Mouse (Mus musculus): ENCODE data around the gene 4930519G04Rik. TPM values are rescaled to one million over a fixed set of nuclear protein-coding genes. Genes with fewer than 3 reads are reported as not detected.

4930519G04Rik gene
- polyA plus RNA-seq, 1 experiment from 2014 or later = not detected

DNA sequence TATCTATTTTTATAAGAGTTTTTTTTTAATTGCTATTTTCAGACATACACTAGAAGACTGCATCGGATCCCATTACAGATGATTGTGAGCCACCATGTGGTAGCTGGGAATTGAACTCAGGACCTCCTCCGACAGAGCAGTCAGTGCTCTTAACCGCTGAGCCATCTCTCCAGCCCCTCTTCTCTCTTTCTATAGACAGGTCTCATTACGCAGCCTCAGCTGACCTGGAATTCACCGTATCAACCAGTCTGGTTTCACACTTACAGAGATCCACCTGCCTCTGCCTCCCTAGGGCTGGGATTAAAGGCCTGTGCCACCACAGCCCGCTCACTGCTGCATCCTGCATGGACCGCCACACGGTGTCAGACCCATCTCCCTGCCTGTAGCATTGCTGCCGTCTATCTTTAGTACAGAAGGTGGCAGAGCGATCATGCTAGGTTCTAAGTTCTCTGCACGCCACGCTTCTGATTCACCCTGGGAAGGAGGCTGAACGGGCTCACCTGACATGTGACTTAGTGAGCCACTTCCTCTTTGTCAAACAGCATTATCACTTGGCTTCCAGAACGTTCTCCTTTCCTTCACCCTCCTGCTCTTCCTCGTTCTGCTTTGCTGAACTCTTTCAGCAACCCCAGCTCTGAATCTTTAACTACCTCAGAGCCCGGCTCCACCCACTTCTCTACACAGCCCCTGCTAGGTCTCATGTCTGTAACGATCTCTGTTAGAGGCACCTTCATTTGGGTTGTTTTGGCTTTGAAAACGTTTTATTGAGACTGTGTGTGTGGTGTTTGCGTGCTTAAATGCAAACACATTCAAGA is 68.3 kb downstream of the 4930519G04Rik start:
- no peak overlapping the region for H3K4me3 ChIP-seq
- no peaks in the 10 kb centered on the region for H3K27me3 ChIP-seq (ENCODE audit: low read depth, poor library complexity, severe bottlenecking)
- H3K36me3 ChIP-seq = no peaks in the 10 kb centered on the region
- 84% methylated on average over 19 of the region's 19 CpGs for WGBS
- no peaks in the 10 kb centered on the region for H3K9me3 ChIP-seq (replicated peaks)
- DNase-seq (ENCODE audit: low spot score) = no peak
- H3K4me1 ChIP-seq = peaks cover 11% of the 10 kb centered on the region
- H3K27ac ChIP-seq (replicated peaks) = no peak overlapping the region

GRCm38 (mm10) chr5:114922366-114922731 is 68.9 kb downstream of the 4930519G04Rik start:
- 69% methylated on average over 10 of the region's 10 CpGs for WGBS
- Histone ChIP-seq H3K9me3 (replicated peaks) (no peaks in the 10 kb centered on the region), H3K4me1 (peaks cover 14% of the 10 kb centered on the region), H3K36me3 (no peaks in the 10 kb centered on the region), H3K27ac (replicated peaks) (no peak overlapping the region), H3K4me3 (no peak overlapping the region), H3K27me3 (ENCODE audit: low read depth, poor library complexity, severe bottlenecking) (no peaks in the 10 kb centered on the region)
- no peak for DNase-seq (ENCODE audit: low spot score)

- Histone ChIP-seq H3K4me1 (peaks cover 14% of the 10 kb centered on the region), H3K4me3 (no peak within 1 kb of the TSS), H3K27ac (replicated peaks) (no peak within 1 kb of the TSS), H3K9me3 (replicated peaks) (no peaks in the 10 kb centered on the region), H3K27me3 (ENCODE audit: low read depth, poor library complexity, severe bottlenecking) (no peaks in the 10 kb centered on the region), H3K36me3 (no peaks in the 10 kb centered on the region)
- no peak for DNase-seq (ENCODE audit: low spot score)
- 73% methylated on average over 15 of the region's 15 CpGs for WGBS
Measured at GRCm38 (mm10) chr5:114922998-114923473, 69.6 kb downstream of the 4930519G04Rik start, which contains the start of gene Oasl1. Gene Oasl1, plus strand, starts transcription at chr5:114923240.

DNA sequence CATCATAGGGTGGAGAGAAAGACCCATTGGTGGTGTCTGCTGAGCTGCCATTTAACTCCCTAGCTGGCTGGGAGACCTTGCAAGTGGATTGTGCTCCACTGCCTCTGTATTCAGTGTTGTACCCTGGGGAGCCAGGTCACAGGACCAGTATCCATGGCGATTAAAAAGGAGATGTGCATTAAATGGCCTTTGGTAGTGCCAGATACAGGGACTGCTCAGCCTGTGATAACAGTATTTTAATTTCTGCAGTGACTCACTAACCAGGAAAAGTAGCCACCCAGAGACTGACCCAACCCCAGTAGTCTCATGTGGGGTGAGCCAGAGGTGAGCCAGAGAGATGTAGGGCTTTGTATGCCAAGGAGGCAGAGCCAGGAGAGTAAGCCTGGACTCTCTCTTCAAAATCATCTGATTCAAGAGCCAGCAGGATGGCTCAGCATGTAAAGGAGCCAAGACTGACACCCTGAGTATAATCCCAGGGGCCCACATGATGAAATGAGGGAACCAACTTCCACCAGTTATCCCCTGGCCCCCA is 72.8 kb downstream of the 4930519G04Rik start:
- Histone ChIP-seq H3K4me1 (peaks cover 14% of the 10 kb centered on the region), H3K27ac (replicated peaks) (0 out of 2 replicates have a peak overlapping the region, but pooled peaks have one; percentile 17), H3K4me3 (no peak overlapping the region), H3K27me3 (ENCODE audit: low read depth, poor library complexity, severe bottlenecking) (no peaks in the 10 kb centered on the region), H3K9me3 (replicated peaks) (no peaks in the 10 kb centered on the region), H3K36me3 (no peaks in the 10 kb centered on the region)
- 65% methylated on average over 1 of the region's 1 CpGs for WGBS
- DNase-seq (ENCODE audit: low spot score) = no peak

DNA sequence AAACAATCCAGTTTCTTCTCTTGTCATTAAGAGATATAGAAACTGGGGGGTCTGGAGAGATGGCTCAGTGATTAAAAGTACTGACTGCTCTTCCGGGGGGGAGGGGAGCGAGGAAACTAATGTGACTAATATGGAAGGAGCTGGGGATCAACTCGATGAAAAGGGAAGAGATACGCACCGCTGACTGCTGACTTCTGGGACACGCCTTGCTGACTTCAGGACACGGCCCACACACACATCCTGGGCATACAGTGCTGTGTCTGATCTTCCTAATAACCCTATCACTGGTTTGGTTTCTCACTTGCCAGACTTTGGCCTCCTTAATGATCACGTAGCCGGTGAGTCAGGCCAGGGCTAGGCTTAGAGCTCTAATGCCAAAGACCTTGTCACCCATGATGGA is 73.3 kb downstream of the 4930519G04Rik start:
- H3K4me3 ChIP-seq = no peak overlapping the region
- no peaks in the 10 kb centered on the region for H3K36me3 ChIP-seq
- no peak for DNase-seq (ENCODE audit: low spot score)
- H3K27me3 ChIP-seq (ENCODE audit: low read depth, poor library complexity, severe bottlenecking) = no peaks in the 10 kb centered on the region
- 84% methylated on average over 9 of the region's 9 CpGs for WGBS
- H3K4me1 ChIP-seq = peaks cover 14% of the 10 kb centered on the region
- H3K27ac ChIP-seq (replicated peaks) = no peak overlapping the region
- H3K9me3 ChIP-seq (replicated peaks) = no peaks in the 10 kb centered on the region

DNA sequence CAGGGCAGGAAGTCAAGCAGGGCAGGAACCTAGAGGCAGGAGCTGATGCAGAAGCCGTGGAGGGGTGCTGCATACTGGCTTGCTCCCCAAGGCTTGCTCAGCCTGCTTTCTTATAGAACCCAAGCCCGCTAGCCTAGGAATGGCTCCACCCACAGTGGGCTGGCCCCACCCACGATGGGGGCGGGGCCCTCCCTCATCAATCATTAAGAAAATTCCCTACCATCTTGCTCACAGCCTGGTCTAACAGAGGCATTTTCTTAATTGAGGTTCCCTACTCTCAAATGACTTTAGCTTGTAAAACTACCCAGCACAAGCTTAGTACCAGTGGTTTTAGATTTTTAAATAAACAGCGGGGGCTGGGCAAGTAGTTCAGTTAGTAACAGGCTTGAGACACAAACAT is 78.2 kb downstream of the 4930519G04Rik start:
- H3K36me3 ChIP-seq = no peaks in the 10 kb centered on the region
- WGBS = 58% methylated on average over 5 of the region's 5 CpGs
- no peaks in the 10 kb centered on the region for H3K9me3 ChIP-seq (replicated peaks)
- DNase-seq (ENCODE audit: low spot score) = no peak
- H3K4me3 ChIP-seq = no peak overlapping the region
- no peaks in the 10 kb centered on the region for H3K27me3 ChIP-seq (ENCODE audit: low read depth, poor library complexity, severe bottlenecking)
- H3K4me1 ChIP-seq = peaks cover 11% of the 10 kb centered on the region
- no peak overlapping the region for H3K27ac ChIP-seq (replicated peaks)

DNA sequence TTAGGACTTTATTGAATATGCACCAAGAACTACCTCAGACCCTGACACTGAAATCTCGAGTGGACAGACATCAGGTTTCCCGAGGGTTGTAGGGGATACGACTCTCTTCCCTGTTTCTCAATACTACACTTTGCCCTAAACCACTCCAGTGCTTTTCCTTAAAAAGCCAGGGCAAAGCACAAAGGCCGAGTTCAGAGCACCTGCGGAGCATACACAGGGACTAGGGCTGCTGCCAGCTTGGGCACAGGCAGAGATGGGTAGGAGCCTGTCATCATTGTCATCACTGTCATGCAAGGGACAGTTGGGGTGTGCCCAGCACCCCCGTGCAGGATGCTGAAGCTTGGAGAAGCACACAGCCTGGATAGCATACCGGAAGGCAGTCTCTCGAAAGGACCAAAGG is 79.7 kb downstream of the 4930519G04Rik start:
- H3K4me3 ChIP-seq = no peak overlapping the region
- DNase-seq (ENCODE audit: low spot score) = no peak
- 83% methylated on average over 8 of the region's 8 CpGs for WGBS

More for the DNA sequence above, 79.7 kb downstream of the 4930519G04Rik start:
- Histone ChIP-seq H3K9me3 (replicated peaks) (0 out of 2 replicates have a peak, but pooled peaks cover 2% of the 10 kb centered on the region), H3K27ac (replicated peaks) (no peak overlapping the region), H3K4me1 (peaks cover 6% of the 10 kb centered on the region), H3K36me3 (no peaks in the 10 kb centered on the region), H3K27me3 (ENCODE audit: low read depth, poor library complexity, severe bottlenecking) (no peaks in the 10 kb centered on the region)

Small RNA genes lying within 50 kb of the gene (microRNA-seq; reads per million reads assigned to microRNA genes)
- 27.8 reads per million, percentile 34 among the genes with 10 or more reads in this experiment for gene Mir6240

Other genes starting within 250 kb of the 4930519G04Rik start
- 0.12 and 0.27 TPM in 2 replicates for gene Trpv4, start 195.2 kb upstream of the 4930519G04Rik start, polyA plus RNA-seq (2016; fragmentation: Nextera tagmentation; extraction: Ambion mirVana)
- gene Gltp, start 162.7 kb upstream of the 4930519G04Rik start, polyA plus RNA-seq (2016; fragmentation: Nextera tagmentation; extraction: Ambion mirVana) = 81.8 and 83.0 TPM in 2 replicates
- gene Tchp, start 145.9 kb upstream of the 4930519G04Rik start, polyA plus RNA-seq (2016; fragmentation: Nextera tagmentation; extraction: Ambion mirVana) = 19.4 and 22.0 TPM in 2 replicates
- gene Ankrd13a, start 79.0 kb upstream of the 4930519G04Rik start, polyA plus RNA-seq (2016; fragmentation: Nextera tagmentation; extraction: Ambion mirVana) = 50.1 and 54.0 TPM in 2 replicates
- 34.4 and 38.1 TPM in 2 replicates for gene Git2, start 78.1 kb upstream of the 4930519G04Rik start, polyA plus RNA-seq (2016; fragmentation: Nextera tagmentation; extraction: Ambion mirVana)
- 133 and 143 TPM in 2 replicates for gene 1500011B03Rik, start 30.2 kb upstream of the 4930519G04Rik start, polyA plus RNA-seq (2016; fragmentation: Nextera tagmentation; extraction: Ambion mirVana)
- gene Gm9936, start 5.0 kb downstream of the 4930519G04Rik start, polyA plus RNA-seq (2016; fragmentation: Nextera tagmentation; extraction: Ambion mirVana) = 0.16 and 0.57 TPM in 2 replicates
- 0.54 and 0.88 TPM in 2 replicates for gene Oasl2, start 43.3 kb downstream of the 4930519G04Rik start, polyA plus RNA-seq (2016; fragmentation: Nextera tagmentation; extraction: Ambion mirVana)
- not detected in 2 replicates for gene Oasl1, start 69.6 kb downstream of the 4930519G04Rik start, polyA plus RNA-seq (2016; fragmentation: Nextera tagmentation; extraction: Ambion mirVana)
- gene 2210016L21Rik, start 88.5 kb downstream of the 4930519G04Rik start, polyA plus RNA-seq (2016; fragmentation: Nextera tagmentation; extraction: Ambion mirVana) = 48.7 and 50.3 TPM in 2 replicates
- 0.06 TPM in 1 of 2 replicates, not detected in the other for gene Hnf1a, start 117.4 kb downstream of the 4930519G04Rik start, polyA plus RNA-seq (2016; fragmentation: Nextera tagmentation; extraction: Ambion mirVana)
- 11.5 and 12.0 TPM in 2 replicates for gene Sppl3, start 157.5 kb downstream of the 4930519G04Rik start, polyA plus RNA-seq (2016; fragmentation: Nextera tagmentation; extraction: Ambion mirVana)
- 23.5 and 25.4 TPM in 2 replicates for gene Gm10401, start 244.6 kb downstream of the 4930519G04Rik start, polyA plus RNA-seq (2016; fragmentation: Nextera tagmentation; extraction: Ambion mirVana)

All from midbrain, embryonic 10.5 days (tissue).